Mouse (Mus musculus): ENCODE measurements around the gene Krtap6-1. TPM values are rescaled to one million over a fixed set of nuclear protein-coding genes. Genes with fewer than 3 reads are reported as not detected.
"Not testable (repeated sequence)": the region's sequence is repeated elsewhere in the genome, so short reads cannot be mapped to it uniquely, and the experiment has no call there.

Krtap6-1 gene
- total RNA-seq (2021), result not detected

DNA sequence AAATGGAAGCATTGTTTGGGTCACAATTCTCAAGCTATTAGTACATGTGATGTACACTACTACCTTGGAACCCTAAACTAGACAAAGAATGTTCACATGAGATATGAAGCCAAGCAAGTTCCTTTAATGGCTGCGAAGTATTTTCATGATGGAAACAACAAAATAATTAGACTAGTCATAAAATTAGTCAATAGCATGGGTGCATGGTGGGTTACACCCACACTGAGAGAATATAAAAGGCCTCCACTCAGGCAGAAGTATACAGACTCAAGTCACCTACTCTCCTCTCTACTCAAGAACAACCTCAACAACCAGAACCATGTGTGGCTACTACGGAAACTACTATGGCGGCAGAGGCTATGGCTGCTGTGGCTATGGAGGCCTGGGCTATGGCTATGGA lies at the start of gene Krtap6-1:
Gene Krtap6-1, plus strand, starts transcription at position 301 of the 400 bp plus-strand sequence.
- intact Hi-C loops (cut with DNase I), result not testable (repeated sequence)

GRCm38 (mm10) chr16:89010659-89011058 lies 20.8 kb upstream of the Krtap6-1 start, which contains the start of gene Krtap22-2:
Krtap22-2 (minus strand) TSS chr16:89010759.
- intact Hi-C loops (cut with DNase I), result no loop called here
- DNase-seq (ENCODE audit: low spot score in 2 of 2), result no peak

More for the DNA sequence above, at the start of gene Krtap6-1:
- not testable (repeated sequence) for DNase-seq (ENCODE audit: low spot score in 2 of 2)

DNA sequence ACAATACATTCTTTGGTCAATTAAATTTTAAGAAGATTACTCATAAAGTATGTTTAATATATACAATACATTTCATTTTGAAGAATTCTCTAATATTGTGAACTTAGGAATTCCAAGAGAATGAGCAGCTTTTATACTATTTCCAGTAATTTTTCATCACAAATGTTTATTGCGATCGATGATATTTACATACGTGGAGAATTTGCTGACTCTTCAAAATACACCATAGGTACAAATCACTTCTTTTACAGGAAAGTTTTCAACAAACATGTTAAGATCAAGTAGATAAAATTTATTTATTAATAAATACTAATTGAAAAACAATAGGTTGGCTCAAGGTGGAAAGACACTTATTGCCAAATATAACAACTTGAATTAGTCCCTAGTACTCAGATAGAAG lies 17.5 kb upstream of the Krtap6-1 start:
- no peak for DNase-seq (ENCODE audit: low spot score in 2 of 2)
- intact Hi-C loops (cut with DNase I), result no loop called here

- DNase-seq (ENCODE audit: low spot score in 2 of 2); intact Hi-C loops (cut with DNase I): not testable (repeated sequence)
These were observed 16.5 kb upstream of the Krtap6-1 start, which contains the start of gene Gm10229 for GRCm38 (mm10) chr16:89014984-89015383. Gm10229 (plus strand) TSS chr16:89015284.

GRCm38 (mm10) chr16:89041372-89041771 lies 9.9 kb downstream of the Krtap6-1 start, which contains the start of gene Gm10228:
Gm10228 (minus strand) TSS chr16:89041472.
- not testable (repeated sequence) for DNase-seq (ENCODE audit: low spot score in 2 of 2)

GRCm38 (mm10) chr16:89047783-89048182 lies 16.3 kb downstream of the Krtap6-1 start, which contains the start of gene Krtap6-5:
Krtap6-5 (minus strand) TSS chr16:89047883.
- intact Hi-C loops (cut with DNase I), result no loop called here
- no peak for DNase-seq (ENCODE audit: low spot score in 2 of 2)

More at GRCm38 (mm10) chr16:89041372-89041771, 9.9 kb downstream of the Krtap6-1 start, which contains the start of gene Gm10228:
- intact Hi-C loops (cut with DNase I), result not testable (repeated sequence)

GRCm38 (mm10) chr16:89063902-89064301 lies 32.4 kb downstream of the Krtap6-1 start, which contains the start of gene 1110025L11Rik:
1110025L11Rik (minus strand) TSS chr16:89064002.
- DNase-seq (ENCODE audit: low spot score in 2 of 2); intact Hi-C loops (cut with DNase I): not testable (repeated sequence)

GRCm38 (mm10) chr16:89071041-89071440 lies 39.5 kb downstream of the Krtap6-1 start:
- DNase-seq (ENCODE audit: low spot score in 2 of 2); intact Hi-C loops (cut with DNase I): not testable (repeated sequence)

Other genes with a start within 250 kb of the Krtap6-1 start
- gene Gm20741, start 219.5 kb upstream of the Krtap6-1 start, total RNA-seq (2021), result not detected
- gene Krtap15, start 211.5 kb upstream of the Krtap6-1 start, total RNA-seq (2021), result not detected
- not detected for gene Krtap14, start 205.6 kb upstream of the Krtap6-1 start, total RNA-seq (2021)
- not detected for gene Krtap19-1, start 162.3 kb upstream of the Krtap6-1 start, total RNA-seq (2021)
- not detected for gene Krtap19-2, start 157.4 kb upstream of the Krtap6-1 start, total RNA-seq (2021)
- not detected for gene Krtap19-3, start 153.7 kb upstream of the Krtap6-1 start, total RNA-seq (2021)
- not detected for gene Krtap19-4, start 146.6 kb upstream of the Krtap6-1 start, total RNA-seq (2021)
- not detected for gene Krtap19-5, start 135.2 kb upstream of the Krtap6-1 start, total RNA-seq (2021)
- not detected for gene Krtap19-9b, start 99.4 kb upstream of the Krtap6-1 start, total RNA-seq (2021)
- gene Krtap16-3, start 68.8 kb upstream of the Krtap6-1 start, total RNA-seq (2021), result not detected
- not detected for gene Krtap22-2, start 20.9 kb upstream of the Krtap6-1 start, total RNA-seq (2021)
- gene Gm10229, start 16.4 kb upstream of the Krtap6-1 start, total RNA-seq (2021), result not detected
- not detected for gene Gm10228, start 9.8 kb downstream of the Krtap6-1 start, total RNA-seq (2021)
- not detected for gene Krtap6-5, start 16.2 kb downstream of the Krtap6-1 start, total RNA-seq (2021)
- gene 1110025L11Rik, start 32.3 kb downstream of the Krtap6-1 start, total RNA-seq (2021), result not detected
- gene Krtap6-3, start 52.3 kb downstream of the Krtap6-1 start, total RNA-seq (2021), result not detected
- gene Gm6358, start 109.2 kb downstream of the Krtap6-1 start, total RNA-seq (2021), result not detected
- not detected for gene Gm10061, start 119.4 kb downstream of the Krtap6-1 start, total RNA-seq (2021)
- not detected for gene Gm9789, start 126.3 kb downstream of the Krtap6-1 start, total RNA-seq (2021)
- not detected for gene Gm7735, start 137.8 kb downstream of the Krtap6-1 start, total RNA-seq (2021)
- gene 1110057P08Rik, start 143.0 kb downstream of the Krtap6-1 start, total RNA-seq (2021), result not detected
- gene Krtap20-2, start 174.2 kb downstream of the Krtap6-1 start, total RNA-seq (2021), result not detected

All from left cerebral cortex, postnatal 25 days (tissue).